Mouse (Mus musculus) granulocyte monocyte progenitor cell, adult 5-6 weeks (primary cell): ENCODE measurements around the gene Sox30. TPM values are rescaled to one million over a fixed set of nuclear protein-coding genes. Genes with fewer than 3 reads are reported as not detected.

Source experiments
- ATAC-seq: replicated peaks from 2 replicates; pipeline ENCODE4 v1.8.0; 2016; ENCODE audit warnings: mild to moderate bottlenecking, moderate TSS enrichment, inconsistent platforms; ENCODE audit not compliant: poor library complexity, severe bottlenecking
- total RNA-seq, 2 experiments: library from RNA; stranded (forward) in 1 of 2; stranded (reverse) in 1 of 2; fragments of 200-712, 200-1000 nt in 1 of 2; fragments of >200 nt in 1 of 2; fragmentation: Nextera tagmentation in 1 of 2; gene quantifications; 2 replicates each; pipeline ENCODE4 v1.2.3; 2014 to 2017

The Sox30 gene
- total RNA-seq, 2 experiments from 2014 or later: not detected

DNA sequence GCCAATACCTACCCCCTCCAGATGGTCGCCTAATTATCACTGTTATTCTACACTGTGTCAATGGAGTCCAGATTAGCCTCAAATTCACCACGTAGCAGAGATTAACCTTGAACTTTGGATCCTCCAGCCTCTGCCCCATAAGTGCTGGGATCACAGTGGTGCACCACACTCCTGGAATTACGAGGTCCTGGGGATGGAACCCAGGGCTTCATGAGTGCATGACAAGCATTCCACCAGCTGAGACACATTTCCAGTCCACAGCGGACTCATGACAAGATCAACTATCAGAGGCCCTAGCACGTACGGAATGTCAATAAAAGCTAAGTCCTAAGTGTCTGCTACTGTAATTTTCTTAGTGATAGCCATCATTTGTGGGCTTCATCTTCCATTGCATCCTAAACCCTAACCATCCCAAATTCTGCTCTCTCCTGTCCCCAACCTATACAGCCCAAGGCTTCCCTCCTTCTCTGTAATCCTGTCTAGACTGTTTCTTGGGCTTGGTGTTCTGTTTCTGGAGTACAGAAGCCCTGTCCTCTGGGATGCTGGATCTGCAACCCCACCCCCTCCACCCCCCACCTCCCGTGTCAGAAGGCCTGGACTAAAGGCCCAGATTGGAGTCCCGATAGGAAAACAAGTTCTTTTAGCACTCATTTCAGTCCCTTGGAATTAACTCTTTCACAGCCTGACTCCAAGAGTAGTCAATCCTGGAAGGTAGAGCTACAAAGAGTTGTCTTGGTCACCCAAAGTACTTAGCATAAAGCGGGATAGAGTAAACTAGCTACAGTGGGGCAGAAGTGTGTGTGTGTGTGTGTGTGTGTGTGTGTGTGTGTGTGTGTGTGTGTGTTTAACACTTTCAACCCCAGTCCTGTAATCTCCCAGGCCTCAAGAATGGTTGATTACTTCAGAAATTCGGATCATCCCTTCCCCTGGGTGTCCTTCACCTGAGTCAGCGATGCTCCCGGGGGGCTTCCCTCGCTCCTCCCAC, 75.1 kb downstream of the Sox30 start:
- ATAC-seq: no peak

DNA sequence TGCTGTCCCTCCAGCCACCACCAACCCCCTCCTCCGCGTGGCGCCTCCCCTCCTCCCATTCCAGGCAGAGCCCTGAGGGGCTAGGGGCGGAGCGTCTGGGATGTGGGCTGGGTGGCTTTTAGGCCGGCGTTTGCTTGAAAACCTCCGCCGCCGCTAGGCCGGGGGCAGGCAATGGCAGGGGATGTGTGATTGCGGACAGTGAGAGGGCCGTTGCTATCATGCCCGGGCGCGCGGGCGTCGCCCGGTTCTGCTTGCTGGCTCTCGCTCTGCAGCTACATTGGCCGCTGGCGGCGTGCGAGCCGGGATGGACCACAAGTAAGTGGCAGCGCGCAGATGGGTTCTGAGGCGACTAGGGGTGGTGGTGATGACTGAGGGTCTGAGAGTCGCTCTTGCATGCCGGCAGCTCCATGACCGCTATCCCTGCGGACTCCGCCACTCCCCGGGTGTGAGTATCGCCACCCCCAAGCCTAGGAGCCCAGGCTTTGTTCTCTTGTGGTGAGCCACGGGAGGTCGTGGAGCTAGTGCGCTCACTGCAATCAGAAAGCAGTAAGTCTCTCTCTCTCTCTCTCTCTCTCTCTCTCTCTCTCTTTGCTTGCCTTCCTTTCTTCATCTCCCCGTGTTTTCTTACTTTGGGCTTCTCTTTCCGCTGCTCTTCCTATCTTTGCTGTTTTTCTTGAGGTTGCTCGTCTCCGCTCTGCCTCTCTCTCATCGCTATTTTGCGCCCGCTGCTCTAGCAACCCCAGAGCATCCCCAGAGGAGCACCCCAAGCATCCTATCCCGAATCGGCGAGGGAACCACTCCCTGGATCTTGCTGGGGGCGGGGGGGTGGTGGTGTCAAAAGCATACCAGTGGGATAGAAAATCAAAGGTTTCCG, 76.0 kb downstream of the Sox30 start, which contains the start of gene Adam19:
Gene Adam19, plus strand, starts transcription at position 97 of the 874 bp plus-strand sequence.
- peak; percentile 71 for ATAC-seq

DNA sequence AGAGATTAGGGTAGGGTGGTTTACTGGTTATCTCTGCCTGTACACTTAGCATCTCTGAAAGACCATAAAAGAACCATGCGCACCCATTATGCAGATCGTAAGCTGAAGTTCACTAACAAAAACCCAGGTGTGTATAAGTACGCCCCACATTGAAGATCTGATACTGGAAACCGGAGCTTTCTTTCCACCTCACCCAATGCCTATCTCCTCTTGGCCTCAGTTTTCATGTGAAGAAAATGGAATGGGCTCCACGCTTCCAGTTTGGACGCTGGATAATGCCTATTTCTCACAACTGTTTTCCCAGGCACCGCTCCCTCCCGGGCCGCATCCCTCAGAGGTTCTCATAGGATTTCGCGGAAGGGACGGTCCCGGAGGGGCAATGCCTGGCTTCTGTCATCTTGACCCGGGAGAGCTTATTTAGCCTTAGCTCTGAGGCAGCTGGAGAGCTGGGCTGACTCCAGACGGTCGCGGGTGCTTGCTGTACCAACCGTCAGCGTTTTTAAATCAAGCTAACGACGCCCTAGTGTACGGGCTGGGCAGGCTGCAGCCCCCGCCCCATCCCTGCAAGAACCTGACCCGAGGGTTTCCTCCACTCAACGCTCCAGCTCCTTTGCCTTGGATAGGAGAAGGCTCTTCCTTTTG, 76.8 kb downstream of the Sox30 start:
- ATAC-seq: no peak

DNA sequence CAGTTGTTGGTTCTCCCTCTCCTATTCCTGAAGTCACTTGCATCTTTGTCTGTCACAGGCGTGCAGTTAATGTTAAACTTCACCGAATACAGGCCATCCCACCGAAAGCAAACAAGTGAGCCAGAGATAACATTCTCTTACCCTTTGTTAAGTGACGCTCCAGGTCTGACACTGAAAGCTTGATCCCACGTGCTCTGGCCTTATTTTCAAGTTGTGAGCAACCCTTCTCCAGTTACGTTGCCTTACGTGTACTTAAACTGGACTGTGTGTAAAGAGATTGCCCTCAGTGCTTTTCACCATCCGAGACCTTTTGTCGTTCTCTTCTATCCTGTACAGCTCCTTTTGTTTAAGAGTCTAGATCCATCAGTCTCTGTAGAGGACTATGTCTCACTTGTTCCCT, 77.9 kb downstream of the Sox30 start:
- ATAC-seq: no peak

DNA sequence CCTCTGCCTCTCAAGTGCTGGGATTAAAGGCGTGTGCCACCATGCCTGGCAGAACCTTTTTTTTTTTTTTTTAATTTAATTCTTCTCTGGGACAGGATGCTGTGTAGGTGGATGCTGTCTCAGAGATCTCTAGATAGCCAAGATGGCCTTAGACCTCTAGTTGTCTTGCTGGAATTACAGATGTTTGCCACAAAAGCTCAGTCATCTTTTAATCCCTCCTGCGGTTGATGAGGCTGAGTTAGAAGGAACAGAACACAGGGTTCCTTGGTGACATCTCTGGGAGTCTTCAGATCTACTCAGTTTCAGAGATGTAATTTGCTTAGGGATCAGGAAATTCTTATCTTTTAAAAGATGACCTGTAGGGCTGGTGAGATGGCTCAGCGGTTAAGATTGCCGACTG, 78.8 kb downstream of the Sox30 start:
- no peak for ATAC-seq

DNA sequence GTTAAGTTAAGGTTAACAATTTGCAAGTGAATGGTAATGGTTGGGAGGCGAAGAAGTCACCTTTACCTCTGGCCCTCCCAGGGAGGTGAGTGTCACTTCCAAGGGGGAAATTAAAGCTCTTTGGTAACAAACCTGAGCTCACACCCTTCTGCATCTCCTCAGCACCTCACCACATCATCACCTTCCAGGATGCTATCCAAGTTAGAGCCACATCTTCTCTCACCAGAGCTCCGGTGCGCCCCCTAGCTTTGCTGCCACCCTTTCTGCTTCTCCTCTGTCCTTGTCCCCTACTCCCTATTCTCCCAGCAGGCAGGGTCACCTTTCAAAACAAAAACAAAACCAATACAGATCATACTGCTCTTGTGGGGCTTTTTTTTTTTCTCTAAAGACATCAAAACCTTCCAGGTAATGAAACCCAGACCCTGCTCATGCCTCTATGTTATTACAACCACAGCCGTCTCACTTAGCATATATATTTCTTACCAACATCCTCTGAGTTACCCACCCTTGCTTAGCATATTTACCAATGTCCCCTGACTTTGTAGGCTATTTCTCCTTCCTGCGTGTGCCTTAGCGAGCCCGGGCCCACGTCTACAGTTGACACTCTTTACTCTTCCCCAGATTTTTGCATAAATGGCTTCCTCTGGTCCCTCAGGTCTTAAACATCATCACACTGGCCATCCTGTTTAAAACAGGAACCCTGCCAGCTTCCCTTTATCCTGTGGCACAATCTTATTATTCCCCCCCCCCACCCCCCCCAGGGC, 80.0 kb downstream of the Sox30 start:
- no peak for ATAC-seq

DNA sequence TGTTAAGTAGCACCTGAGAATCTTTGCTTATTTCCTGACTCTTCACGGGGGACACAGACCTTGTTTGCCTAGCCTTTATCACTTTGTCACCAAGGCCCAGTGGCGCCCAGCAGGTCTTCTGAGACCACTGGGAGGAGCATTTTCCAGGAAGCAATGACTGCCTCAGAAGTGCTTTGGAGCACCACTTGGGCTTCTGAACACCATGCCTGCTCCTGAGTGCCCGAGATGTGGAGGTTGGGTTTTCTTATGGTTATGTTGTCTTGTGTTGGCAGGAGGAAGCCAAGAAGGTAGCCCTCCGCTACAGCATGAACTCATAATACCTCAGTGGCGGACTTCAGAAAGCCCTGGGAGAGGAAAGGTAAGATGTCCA, 80.5 kb downstream of the Sox30 start:
- ATAC-seq: no peak

DNA sequence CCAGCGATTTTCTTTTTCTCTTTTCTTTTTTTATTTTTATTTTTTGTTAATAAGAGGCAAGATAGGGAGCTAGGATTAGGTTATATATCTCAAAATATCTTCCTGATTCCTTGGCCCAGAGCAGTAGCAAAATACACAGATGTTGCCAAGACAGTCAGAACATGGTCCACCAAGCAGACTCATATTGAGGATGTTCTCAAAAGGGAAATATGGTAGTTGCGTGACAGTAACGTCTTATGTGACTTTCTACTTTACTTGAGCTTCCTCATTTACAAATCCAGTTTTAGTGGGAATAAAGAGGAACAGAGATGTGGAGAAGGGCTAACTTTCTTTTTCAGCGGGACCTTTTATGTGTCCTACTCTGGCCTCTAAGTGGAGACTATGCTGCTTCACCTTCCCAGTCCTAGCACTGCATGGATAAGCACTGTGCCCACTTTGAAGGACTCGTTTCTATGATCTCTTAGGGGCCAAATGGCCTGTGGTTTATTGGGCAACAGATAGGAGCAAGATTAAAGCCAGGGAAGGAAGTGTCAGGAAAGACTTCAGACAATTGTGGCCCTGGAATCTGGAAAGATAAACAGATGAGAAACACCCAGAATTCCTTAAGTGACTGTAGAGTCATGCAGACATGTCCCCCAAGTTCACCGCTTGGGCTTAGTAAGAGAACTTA, 81.8 kb downstream of the Sox30 start:
- ATAC-seq: peak; percentile 79

DNA sequence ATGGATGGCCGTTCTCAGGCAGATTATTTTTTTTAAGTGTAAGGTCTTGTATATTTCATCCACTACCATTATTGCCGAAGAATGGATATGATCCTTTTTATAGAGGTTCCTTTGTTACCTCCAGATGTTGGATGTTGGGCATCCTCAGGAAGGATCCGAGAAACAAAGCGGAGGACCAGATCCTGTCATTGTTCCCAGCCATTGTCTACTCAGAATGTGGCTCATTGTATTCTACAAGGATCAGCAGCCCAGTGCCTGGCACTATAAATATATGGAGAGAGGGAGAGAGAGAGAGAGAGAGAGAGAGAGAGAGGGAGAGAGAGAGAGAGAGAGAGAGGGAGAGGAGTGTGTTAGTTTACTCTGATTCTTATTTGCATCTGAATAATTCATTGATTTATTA, 82.5 kb downstream of the Sox30 start:
- no peak for ATAC-seq

DNA sequence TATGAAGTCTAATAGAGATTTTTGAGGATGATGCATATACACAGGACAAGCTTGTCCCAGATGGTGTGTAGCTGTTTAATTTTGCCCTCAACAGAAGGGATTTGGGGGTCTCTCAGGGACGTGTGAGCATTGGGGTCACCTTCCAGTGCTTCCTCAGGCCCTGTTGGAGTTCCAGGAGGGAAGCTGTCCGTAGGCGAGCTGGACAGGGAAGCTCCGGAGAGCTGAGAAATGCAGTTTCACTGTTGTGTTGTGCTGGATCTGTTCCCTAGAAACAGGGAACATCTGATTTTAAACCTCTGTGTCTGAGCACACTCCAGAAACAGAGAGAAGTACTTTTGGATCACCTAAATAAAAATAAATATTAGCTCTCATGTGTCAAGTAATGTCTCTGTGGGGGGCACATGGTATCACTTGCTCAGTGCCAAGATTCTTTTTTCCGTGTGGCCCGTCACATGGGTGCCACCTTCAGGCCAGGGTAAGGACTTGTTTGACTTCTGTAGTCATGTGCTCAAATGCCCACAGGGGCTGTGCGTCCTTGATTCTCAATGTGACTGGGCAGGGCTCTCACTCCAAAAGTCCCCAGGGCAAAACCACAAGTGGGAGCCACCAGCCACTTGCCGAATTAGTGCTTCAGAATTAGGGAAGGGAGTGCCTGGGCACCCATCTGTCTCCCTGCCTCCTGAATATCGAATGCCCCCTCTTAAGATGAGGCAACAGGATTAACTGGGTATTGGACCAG, 83.1 kb downstream of the Sox30 start:
- ATAC-seq: peak; percentile 53

DNA sequence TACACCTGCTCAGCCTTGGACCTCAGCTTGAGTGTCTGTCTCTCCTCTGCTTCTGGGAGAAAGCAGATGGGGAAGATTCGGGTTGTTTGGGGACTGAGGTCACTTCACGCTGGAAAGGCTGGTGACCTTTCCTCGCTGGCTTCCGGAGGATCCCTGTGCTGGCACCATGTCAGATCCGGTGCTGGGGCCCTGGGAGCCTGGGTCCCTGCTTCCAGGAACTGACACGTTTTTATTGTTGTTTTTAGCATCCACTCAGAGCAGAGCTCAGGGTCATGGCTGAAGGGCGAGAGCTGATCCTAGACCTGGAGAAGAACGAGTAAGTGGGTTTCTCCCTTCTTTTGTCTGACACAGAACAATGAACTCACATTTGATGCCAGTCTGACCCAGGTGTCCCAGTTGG, 84.7 kb downstream of the Sox30 start:
- no peak for ATAC-seq

DNA sequence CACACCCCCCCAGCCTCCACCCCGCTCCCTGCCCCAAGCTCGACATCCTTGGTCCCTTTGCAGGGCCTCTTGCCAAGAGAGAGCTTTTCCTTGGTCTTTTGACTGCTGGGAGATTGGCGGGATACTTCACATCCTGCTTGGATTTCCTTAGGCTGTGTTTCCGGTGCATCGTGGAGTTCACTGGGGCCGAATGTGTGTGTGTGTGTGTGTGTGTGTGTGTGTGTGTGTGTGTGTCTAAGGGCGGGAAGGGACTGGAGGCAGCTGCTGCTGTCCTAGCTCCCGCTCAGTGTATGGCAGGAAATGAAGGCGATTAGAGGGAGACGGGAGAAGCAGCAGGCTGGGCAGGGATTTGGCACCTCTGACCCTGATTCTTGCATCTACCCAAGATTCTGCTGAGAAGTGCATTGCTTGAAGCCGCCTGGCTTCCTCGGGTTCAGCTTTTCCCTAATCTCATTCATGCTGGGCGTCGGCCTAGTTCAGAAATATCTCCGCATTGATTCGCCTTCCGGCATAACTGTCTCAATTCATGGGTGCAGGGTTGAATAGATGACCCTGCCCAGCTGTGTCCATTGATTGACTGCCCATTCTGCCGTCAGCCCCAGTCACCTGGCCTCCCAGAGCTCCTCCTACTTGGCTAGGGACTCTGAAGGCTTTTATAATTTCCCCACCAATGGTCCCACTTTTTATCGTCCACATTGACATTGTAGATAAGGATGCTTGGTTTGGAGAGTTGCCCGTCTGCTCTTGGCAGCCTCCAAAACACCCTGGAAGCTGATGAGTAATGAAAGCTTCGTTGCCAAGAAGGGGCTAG, 85.3 kb downstream of the Sox30 start:
- no peak for ATAC-seq

Other genes with a start within 250 kb of the Sox30 start
- gene Clint1, start 128.3 kb upstream of the Sox30 start, total RNA-seq (2014; fragmentation: Nextera tagmentation): 113 and 131 TPM in 2 replicates
- gene Clint1, start 128.3 kb upstream of the Sox30 start, total RNA-seq (2017): 118 and 127 TPM in 2 replicates
- 4.3 and 5.0 TPM in 2 replicates for gene Lsm11, start 35.4 kb upstream of the Sox30 start, total RNA-seq (2014; fragmentation: Nextera tagmentation)
- gene Lsm11, start 35.4 kb upstream of the Sox30 start, total RNA-seq (2017): 2.7 and 7.3 TPM in 2 replicates
- 10.7 and 16.1 TPM in 2 replicates for gene Thg1l, start 24.8 kb upstream of the Sox30 start, total RNA-seq (2014; fragmentation: Nextera tagmentation)
- gene Thg1l, start 24.8 kb upstream of the Sox30 start, total RNA-seq (2017): 20.1 and 27.9 TPM in 2 replicates
- gene Gm12166, start 72.0 kb downstream of the Sox30 start, total RNA-seq (2014; fragmentation: Nextera tagmentation): 9.0 and 11.9 TPM in 2 replicates
- 20.7 and 35.7 TPM in 2 replicates for gene Gm12166, start 72.0 kb downstream of the Sox30 start, total RNA-seq (2017)
- gene Adam19, start 75.7 kb downstream of the Sox30 start, total RNA-seq (2014; fragmentation: Nextera tagmentation): 0.19 TPM in 1 of 2 replicates, not detected in the other
- 0.26 and 0.43 TPM in 2 replicates for gene Adam19, start 75.7 kb downstream of the Sox30 start, total RNA-seq (2017)
- gene Nipal4, start 186.2 kb downstream of the Sox30 start, total RNA-seq (2014; fragmentation: Nextera tagmentation): not detected in 2 replicates
- gene Nipal4, start 186.2 kb downstream of the Sox30 start, total RNA-seq (2017): not detected in 2 replicates